Mouse (Mus musculus) cerebellum, postnatal 14 days (tissue): ENCODE data around the gene Krt80.

ENCODE experiments used
- DNase-seq, 2 experiments: peaks; one replicate each; pipeline ENCODE4 v3.0.0; 2021; ENCODE audit warnings: mixed read lengths in 2 of 2

Krt80 gene

DNA sequence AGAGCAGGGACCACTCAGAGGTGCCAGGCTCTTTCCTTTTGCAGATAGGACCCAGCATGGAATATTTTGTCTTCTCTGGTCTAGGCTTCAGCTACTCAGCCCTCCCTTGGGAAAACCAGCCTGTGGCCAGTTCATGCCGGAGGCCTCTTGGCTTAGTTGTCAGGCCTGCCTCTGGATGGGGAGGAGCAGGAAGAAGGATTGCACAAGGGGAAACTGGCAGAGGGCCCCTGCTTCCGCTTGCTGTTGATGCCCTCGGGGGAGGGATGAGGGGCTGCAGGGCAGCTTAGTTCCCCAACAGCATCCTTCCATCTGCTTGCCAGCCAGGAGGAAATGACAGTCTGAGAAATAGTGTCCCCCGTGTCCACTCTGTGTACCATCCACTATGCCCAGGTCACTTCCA lies 4.9 kb upstream of the Krt80 start:
- no peak for DNase-seq

DNA sequence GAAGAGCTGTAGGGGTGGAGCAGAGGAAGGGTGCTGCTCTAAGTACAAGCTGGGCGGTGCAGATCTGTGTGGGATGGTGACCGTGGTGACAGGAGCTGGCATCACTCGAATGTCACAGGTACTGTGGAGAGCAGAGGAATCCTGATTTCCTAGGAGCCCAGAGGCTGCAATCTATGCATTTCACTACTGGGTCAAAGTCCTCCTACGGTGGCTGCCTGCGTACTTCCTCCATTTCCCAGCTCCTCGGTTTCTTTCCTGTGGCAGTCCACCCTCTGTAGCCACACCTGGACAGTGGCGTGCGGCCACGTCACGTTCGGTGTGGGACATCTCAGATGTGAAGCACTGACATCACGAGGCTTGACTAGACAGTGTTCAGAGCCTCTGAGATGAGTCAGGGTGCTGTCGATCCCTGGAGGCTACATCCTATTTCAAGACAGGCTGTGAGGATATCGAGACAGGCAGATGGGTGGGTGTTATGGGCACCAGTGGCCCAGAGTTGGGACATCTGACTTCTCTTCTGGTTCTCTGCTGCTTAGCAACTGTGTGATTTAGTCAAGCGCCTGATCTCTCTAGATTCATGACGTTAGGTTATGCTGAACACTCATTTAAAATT lies 3.4 kb upstream of the Krt80 start:
- no peak for DNase-seq

DNA sequence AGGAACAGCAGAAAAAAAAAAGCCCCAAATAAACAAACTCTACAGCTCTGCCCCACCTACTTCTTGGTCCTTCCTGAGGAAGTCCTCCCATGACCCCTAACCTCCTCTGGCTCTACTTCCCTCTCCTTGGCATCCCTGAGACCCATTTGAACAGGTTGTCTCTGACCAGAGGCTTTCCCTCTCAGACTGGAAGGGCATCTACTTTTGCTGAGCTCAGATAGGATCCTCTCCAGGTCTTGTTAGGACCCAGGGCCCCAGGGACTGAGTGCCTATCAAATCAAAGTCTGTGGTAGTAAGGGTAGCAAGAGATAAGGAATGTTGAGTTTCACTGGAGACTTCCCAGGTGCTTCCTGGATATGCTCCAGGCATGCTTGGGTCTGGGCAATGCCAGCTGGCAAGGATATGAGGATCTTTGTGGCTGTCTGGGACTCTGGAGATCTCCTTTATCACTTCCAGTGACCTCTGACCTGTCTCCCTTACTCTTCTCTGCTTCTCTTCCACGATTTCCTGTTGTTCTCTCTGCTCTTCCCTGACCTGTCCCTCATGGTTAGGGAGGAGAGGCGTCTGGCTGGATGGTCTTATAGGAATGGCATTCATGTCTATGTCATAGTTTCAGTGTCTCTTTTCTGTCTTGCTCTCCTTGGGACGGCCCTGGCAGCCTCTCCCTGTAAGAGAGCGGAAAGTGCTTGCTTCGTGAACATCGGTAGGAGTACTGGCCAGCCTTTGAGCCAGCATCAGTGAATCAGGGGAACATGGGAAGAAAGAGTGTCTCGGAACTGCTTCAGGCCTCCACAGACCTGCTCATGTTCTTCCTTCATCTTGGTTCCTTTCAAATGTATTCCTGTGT lies 2.4 kb upstream of the Krt80 start:
- no peak for DNase-seq

DNA sequence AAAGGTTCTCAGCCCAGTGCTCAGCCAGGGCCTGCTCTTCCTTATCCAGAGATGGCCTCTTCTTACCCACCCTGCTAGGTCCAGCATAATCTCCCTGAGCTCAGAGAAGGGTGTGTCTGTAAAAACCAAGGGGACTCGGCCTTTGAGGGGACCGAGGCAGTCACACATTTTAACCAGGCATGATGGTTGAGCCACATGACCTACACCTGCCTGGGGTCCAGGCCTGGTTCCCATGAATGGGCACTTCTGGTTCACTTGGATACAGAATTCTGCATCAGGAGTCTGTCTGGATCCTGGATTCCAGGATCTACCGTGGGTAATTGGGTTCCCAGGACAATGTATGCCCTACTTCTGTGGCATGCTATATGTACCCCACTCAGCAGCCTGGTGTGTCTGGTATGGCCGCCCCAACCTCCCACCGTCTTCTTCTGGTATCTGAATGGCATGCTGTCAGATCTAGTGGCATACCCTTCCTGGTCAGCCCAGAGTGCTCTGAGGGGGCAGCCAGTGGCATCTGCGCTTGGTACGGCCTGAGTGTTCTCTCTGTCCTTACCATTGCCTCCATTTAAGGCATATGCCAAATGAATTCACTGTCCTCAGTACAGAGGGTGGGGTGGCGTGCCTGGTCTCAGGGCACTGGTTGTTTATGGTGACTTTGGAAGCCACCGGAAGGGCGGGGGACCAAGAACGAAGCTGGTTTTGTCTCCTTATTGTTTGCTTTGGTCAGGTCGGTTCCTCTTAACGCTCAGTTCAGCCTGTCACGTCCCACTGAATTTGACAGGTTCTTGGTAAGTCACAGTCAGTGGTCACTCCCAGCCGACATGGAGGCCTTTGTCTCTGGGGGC lies 1.4 kb upstream of the Krt80 start:
- no peak for DNase-seq

DNA sequence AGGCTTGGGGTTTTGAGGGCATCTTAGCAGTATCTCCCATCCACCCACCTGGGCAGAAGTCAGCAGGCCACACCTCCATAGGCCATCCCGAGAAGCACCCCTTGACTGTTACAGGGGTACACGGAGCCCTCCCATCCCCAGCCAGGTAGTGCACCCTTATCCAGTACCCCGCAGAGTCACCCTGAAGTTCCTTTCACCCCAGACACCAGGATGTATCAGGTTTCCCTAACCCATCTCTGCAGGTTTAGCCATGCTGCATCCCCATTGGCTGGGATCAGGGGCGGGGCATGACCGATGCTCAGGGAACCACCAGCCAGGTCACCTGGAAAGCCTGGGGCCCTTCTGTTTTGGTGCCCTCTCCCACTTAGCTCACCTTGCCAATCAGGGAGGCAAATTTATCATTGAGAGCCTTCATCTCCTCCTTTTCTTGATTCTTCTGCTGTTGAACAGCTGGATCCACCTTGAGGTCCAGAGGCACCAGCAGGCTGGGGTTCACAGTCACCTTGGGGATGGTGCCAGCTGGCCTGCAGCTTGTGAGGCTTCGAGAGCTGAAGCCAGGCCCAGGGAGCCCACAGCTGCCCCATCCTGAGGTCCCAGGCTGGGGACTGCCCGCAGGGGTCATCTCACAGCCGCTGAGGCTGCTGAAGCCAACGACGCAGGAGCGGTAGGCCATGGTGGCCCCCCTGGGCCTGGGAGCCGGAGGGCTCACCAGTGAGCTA lies 421 bp downstream of the Krt80 start:
- no peak for DNase-seq

DNA sequence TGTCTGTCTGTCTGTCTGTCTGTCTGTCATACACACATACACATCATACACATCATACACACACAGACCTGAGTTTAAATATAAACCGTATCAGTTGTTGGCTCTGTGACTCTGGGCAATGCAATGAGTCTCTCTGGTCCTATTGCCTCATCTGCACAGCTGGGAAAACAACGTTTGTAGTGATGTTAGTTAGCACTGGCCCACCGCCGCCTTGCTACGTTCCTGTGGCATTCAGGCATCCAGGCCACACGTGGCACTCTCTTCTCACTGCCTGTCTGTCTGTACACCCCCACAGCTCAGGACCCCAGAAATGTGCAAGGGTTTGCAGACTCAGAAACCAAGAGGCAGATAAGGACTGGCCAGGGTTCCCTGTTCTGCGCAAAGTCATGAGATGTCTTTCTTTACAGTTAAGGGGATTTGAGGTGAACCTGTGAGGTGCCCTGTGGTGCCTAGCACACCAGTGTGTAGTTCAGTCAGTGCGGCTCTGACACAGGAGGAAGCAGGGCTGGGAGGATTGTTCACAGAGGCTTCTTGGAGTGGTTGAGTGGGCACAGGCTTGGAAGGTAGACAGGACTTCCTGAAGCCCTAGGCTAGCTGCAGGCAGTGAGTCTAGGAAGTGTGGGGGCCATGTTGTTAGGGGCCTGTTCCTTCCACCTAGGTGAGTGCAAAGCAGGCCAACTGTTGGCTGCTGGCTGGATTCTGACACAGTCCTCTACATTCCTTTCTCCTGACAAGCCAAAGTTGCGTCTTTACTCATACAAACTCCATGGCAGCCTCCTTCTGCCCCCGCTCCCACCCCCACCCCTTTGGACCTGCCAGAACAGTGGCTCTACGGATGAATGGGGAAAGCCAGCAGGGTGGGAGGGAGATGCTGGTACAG lies 1.2 kb downstream of the Krt80 start:
- DNase-seq = no peak

DNA sequence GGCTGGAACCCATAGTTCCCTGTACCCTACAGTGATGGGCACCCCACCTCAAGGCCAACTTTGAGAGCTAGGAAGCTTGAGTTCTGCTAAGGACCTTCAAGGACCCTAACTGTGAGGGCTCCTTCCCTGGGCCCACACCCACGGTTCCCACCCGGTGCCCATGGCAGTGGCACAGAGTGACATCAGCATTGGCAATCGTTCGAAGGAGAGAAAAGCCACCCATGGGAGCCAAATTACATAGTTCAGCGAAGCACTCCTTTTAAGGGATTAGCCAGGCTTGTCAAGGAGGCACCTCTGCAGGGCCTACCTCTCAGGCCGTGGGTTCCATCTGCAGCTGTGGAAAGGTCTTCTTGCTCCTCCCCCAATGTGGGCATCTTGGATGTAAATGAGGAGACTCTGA lies 1.9 kb downstream of the Krt80 start:
- no peak for DNase-seq

DNA sequence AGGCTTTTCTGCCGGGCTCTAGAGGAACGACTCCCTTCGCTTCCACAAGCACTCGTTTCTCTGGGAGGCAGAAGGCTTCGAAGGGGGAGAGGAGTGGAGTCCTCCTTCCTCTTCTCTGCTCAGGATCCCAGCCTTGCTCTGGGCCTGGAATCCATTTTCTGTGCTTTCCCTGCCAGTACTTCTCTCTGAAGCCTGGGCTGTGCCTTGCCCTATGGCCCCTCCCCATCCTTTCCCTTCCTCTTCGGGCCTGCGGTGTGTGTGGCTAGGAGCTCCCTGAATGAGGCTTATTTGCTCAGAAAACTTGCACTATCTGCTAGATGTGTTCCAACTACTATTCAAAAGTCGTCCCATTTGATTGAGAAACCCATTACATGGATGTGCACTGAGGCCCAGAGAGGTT lies 2.5 kb downstream of the Krt80 start:
- no peak for DNase-seq

DNA sequence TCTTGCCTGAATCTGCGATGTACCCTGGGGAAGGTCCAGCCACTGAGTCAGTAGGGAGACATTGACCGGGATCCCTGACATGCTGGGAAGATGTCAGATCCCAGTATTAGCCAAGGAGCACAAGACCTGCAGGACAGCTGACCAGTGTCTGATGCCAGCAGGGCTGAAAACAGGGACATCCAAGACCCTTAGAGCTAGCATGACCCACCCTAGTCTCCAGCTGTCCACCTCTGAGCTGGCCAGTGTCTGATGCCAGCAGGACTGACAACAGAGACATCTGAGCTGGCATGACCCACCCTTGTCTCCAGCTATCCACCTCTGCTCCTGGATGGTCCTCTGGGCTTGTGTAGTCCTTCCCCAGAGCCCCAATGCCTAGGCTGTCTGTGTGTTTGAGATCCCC lies 3.0 kb downstream of the Krt80 start:
- DNase-seq = no peak

DNA sequence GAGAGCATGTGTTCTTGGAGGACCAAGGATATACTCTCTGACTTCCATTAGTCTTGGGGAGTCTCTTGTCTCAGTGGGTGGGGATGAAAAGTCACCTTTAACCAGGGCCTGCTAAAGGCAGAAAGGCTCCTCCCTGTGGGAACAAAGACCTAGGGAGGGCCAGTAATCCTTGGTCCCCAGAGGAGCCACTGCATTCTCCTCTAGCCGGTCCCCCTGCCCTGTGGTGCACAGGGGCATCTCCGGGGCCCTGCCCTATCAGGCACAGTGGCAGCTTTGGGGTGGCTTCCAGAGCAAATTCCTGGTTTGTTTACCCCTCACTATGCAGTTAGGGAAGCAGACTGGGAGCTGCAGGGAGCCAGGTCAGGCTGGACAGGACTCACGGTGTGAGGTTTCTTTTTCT lies 3.5 kb downstream of the Krt80 start:
- no peak for DNase-seq

DNA sequence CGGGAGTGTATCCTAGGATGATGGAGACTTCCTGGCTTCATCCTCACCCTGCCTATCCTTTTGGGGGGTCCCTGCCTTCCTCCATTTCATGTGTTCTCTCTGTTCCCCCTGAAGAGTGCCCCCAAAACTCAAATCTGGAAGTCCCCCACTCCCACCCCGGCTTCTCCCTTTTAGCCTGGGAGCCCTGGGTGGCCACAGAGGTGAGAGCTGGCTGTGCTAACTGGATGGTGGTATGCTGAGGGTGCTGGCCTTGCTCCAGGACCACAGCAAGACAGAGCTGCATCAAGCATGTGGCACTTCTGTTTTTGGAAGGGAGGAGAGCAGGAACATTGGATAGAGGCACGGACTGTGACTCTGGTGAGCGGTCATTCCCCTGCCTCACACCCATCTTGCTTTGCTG lies 4.2 kb downstream of the Krt80 start:
- DNase-seq = no peak

DNA sequence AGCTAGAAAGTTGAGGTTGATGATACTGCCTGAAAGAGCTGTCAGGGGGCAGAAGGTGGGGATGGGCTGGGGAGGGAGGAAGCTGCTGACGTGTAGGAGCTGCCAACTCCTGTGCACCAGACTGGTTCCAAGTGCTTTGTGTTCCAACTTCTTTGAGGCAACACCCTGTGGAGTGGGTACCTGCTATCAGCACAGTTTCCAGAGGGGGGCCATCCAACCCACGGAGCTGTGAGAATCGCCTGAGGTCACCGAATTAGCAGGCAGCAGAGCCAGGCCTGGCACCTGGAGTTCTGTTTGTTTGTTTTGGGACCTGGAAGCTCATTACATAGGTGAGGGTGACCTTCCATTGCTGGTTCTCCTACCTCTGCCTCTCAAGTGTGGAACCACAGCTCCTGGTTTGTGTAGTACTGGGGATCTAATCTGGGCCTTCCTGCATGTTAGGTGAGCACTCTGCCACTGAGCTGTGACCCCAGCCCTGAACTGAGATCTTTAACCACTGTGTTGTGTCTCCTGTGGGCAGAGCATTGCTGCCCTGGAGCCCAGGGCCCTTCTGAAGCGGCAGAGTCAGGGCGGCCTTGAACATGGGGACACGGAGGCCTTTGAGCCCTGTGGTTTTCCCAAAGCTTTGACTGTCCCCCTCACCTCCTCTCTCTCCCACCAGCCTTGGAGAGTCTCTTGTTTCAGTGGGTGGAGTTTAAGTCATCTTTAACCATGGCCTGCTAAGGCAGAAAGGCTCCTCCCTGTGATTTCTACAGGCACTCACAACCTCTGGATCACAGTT lies 4.9 kb downstream of the Krt80 start:
- no peak for DNase-seq

DNA sequence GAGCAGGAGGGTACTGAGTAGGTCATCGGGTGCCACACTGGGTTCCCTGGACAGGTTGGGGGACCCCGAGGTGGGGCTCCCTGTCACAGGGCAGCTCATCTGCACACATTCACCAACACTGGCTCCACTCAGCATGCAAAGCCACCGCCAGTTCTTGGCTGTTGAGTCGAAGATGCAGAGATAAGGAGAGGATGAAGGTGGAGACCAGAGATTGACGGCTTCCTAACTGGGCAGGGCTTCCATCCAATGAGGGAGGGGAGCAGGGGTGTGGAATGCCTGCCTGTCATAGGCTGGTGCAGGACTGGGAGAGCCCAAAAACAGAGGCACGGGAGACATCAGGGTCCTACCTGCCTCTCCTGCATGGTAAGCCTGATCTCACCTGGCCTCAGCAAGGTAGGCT lies 5.5 kb downstream of the Krt80 start:
- DNase-seq = no peak

DNA sequence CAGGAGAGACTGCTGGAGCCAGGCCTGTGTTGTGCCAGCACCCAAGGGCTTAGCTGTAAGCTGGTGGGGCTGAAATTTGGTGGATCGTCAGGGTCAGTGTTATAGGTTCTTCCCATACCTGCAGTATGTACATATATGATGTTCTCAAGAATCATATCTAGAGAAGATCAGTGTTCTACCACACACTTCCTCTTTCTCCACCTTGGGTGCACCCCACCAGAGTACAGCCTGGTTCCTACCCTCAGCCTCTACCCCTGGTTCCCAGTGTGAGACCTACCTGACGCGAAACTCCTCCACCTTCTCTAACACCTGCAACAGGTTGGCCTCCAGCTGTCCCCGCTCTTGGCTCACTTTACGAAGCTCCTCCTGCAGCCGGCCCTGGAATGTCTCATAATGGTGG lies 6.0 kb downstream of the Krt80 start:
- no peak for DNase-seq

DNA sequence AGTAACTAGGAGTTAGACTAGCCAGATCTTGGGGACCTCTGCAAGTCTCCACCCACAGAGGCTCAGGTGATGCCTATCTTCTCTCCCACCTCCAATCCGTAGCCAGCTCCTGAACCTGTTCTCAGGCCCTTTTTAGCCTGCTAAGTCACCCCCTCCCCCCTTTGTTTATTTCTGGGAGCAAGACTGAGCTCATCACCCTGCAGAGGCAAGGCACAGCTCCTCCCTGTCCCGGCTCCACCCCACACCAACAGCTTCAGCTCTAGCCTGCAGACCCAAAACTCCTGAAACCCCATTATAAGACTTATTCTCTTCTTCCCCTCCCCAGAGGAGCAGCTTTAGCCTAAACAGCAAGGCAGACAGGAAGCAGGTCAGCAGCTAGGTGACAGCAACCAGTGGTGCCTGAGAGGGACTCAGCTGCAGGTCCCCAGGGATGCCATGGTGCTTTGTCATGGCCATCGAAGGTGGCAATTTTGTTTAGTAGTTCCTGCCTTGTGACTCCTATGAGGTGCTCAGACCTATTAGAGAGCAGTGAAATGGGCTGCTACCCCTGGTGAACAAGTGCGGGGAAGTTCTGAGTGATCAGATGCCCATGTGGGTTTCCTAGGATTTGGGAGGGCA lies 7.5 kb downstream of the Krt80 start:
- no peak for DNase-seq

DNA sequence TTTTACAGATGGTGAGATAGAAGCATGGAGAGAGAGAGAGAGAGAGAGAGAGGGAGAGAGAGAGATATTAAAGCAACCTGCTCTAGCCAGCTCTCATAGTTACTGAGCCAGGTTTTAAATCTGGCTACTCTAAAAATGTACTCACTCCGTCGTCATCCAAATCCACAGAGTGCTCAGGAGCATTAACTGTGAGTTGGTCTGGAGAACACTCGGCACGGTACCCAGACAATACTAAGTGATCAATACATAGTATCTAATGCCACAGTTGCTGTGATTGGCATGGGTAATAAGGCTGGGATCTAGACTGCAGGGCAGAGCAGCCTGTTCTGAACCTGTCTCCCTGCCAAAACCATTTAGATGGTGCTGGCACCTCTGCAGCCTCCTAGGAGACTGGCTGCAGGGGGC lies 14.6 kb downstream of the Krt80 start:
- DNase-seq = no peak

DNA sequence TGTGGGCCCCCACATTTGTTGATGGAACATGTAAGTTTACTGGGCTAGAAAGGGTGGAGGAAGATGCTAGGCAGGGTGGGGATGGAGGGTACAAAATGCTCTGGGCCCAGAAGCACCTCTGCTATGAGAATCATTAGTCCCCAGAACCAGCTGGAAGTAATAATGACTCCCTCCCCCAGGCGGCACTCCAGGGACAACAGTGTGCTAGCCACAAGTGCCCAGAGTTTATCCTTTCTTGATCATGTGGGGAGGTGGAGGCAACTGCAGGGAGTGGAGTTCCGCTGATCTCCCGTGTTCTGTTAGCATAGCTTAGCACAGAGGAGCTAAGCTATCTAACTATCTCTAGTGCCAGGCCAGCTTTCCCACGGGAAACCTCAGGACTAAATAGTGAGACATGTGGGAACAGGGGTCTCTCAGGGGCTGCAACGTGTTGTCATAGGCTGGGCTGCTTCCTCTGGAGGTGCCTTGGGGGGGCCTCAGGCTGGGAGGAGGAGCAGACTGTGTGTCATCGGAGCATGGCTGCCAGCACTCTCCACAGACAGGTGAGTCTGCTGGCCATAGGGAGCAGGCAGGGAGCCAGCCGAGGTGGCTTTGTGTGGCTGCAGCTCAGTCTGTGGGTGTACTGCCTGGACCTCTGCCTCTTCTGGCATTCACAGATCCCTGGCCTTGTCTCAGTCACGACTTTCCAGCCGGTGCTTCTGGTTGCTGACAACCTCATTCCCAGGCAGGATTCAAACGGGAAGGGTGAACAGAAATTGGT lies 17.1 kb downstream of the Krt80 start:
- peak; percentile 74 to 83 for DNase-seq

DNA sequence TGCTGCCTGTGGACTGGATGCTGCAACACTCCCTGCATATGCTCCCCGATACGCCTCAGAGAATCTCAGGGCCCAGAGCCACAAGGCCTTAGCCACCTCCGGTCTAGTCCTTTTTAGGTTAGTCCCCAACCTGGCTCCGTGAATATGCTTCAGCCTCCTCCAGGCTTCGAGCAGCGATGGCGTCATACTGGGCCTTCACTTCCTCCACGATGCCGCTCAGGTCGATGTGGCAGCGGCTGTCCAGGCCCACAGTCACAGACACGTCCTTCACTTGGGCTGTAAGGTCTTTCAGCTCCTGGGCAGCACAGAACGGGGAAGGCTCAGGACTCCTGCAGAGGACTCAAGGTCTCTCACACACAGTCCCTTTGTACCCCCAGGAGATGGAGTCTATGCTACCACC lies 17.9 kb downstream of the Krt80 start:
- no peak for DNase-seq

DNA sequence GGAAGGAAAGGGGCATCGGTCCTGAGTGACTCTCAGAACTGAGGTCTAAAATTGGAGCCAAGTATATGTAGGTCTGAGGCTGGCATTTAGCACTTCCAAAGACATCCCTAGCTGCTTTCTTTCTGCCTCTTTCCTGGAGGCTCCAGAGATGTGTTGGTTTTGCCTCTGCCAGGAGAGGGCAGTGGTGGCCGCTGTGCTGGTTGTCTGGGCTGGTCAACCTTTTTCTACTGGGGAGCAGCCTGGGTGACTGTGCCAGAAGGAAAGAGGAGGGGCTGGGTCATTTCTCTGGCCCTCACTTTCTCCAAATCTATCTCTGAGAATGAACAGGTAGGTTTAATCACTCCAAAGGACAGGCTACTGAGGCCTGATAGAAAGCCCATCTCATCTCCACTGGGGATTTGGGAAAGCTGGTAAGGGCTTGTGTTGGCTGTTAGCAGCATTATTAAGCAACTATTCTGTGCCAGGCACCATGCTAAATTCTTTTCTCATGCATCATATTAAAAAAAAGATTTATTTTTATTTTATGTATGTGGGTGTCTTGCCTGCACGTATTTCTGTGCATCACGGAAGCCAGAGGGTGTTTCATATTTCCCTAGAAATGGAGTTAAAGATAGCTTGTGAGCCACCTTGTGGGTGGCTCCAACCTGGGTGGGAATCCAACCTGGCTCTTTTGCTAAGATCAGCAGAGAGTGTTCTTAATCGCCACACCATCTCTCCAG lies 28.0 kb downstream of the Krt80 start:
- peak; percentile 49 to 66 for DNase-seq
